Mouse (Mus musculus) midbrain, embryonic 16.5 days (tissue): ENCODE data around the gene Dpagt1. TPM values are rescaled to one million over a fixed set of nuclear protein-coding genes. Genes with fewer than 3 reads are reported as not detected.
A peak's percentile ranks its signal among the peaks of the same experiment; 100 is the strongest.

Experiments
- ATAC-seq: fragments of 200-750 bp; cut with Nextera tagmentation; 2 replicates; pipeline ENCODE4 v1.8.0; 2017; ENCODE audit warnings: moderate TSS enrichment
- H3K27ac ChIP-seq: fragments of 300-500 bp; sonication (generic); 2 replicates; pipeline ENCODE4 v1.5.1; 2014; ENCODE audit warnings: mild to moderate bottlenecking, low read length, mixed read lengths
- H3K27me3 ChIP-seq: fragments of 300-500 bp; sonication (generic); 2 replicates; pipeline ENCODE4 v1.6.1; 2014; ENCODE audit warnings: low read depth, low read length, mixed read lengths; ENCODE audit not compliant: control insufficient read depth, insufficient read depth
- H3K36me3 ChIP-seq: fragments of 300-500 bp; sonication (generic); 2 replicates; pipeline ENCODE4 v1.6.1; 2014; ENCODE audit warnings: mild to moderate bottlenecking, low read length, moderate library complexity, mixed read lengths; ENCODE audit not compliant: control insufficient read depth, insufficient read depth
- H3K4me1 ChIP-seq: fragments of 300-500 bp; sonication (generic); 2 replicates; pipeline ENCODE4 v1.6.1; 2014; ENCODE audit warnings: mild to moderate bottlenecking, low read length, mixed read lengths; ENCODE audit not compliant: control insufficient read depth, insufficient read depth
- H3K4me2 ChIP-seq: fragments of 300-500 bp; sonication (generic); 2 replicates; pipeline ENCODE4 v1.6.1; 2014; ENCODE audit warnings: mild to moderate bottlenecking, low read length, mixed read lengths
- H3K4me3 ChIP-seq: fragments of 300-500 bp; sonication (generic); 2 replicates; pipeline ENCODE4 v1.5.1; 2014; ENCODE audit warnings: low read depth, mild to moderate bottlenecking, low read length, moderate library complexity, mixed read lengths
- H3K9ac ChIP-seq: fragments of 300-500 bp; sonication (generic); 2 replicates; pipeline ENCODE4 v1.6.1; 2014; ENCODE audit warnings: low read depth, low read length, mixed read lengths
- H3K9me3 ChIP-seq: fragments of 300-500 bp; sonication (generic); replicated peaks from 2 replicates; pipeline ENCODE4 v1.6.1; 2014; ENCODE audit warnings: mild to moderate bottlenecking, low read length, mixed read lengths; ENCODE audit not compliant: control insufficient read depth, poor library complexity, severe bottlenecking
- WGBS: fragments of 180-500 bp; shearing (Covaris S2); extraction: QIAGEN DNeasy Blood & Tissue Kit; methylation state at CpG from one replicate; pipeline ENCODE4 v1.1.7; 2014; 5-methylcytosine and 5-hydroxymethylcytosine counted together
- microRNA-seq: library from miRNA; unstranded; fragments of <30 nt; microRNA quantifications from one replicate; pipeline ENCODE4, GENCODE M21; 2017
- polyA plus RNA-seq: library from polyadenylated mRNA; unstranded; fragments of >200 nt; fragmentation: Nextera tagmentation; extraction: Ambion mirVana; gene quantifications from 2 replicates; pipeline ENCODE4 v1.2.1, GENCODE M21; 2015

The Dpagt1 gene
- polyA plus RNA-seq, 1 experiment from 2014 or later, result 39.6 TPM

- Histone ChIP-seq H3K4me2 (peak overlapping the region; percentile 71), H3K9me3 (no peaks in the 10 kb centered on the region), H3K4me1 (peaks cover 17% of the 10 kb centered on the region), H3K36me3 (peaks cover 7% of the 10 kb centered on the region; the same call in 1 of the 2 replicates), H3K27ac (no peak overlapping the region), H3K9ac (peak overlapping the region; percentile 96), H3K27me3 (no peaks in the 10 kb centered on the region), H3K4me3 (peak overlapping the region; percentile 96)
- no peak for ATAC-seq
- WGBS, result 93% methylated on average over 5 of the region's 5 CpGs
Observed at GRCm38 (mm10) chr9:44378153-44378730, 52.4 kb downstream of the Dpagt1 start.

GRCm38 (mm10) chr9:44379054-44379834, 53.4 kb downstream of the Dpagt1 start, which contains the start of gene Hyou1:
Gene Hyou1 (plus strand): TSS chr9:44379490.
- Histone ChIP-seq H3K27me3 (no peaks in the 10 kb centered on the region), H3K4me1 (peaks cover 17% of the 10 kb centered on the region), H3K36me3 (peaks cover 15% of the 10 kb centered on the region), H3K4me3 (peak within 1 kb of the TSS; percentile 96), H3K9ac (peak within 1 kb of the TSS; percentile 96), H3K4me2 (peak within 1 kb of the TSS; percentile 97), H3K9me3 (no peaks in the 10 kb centered on the region), H3K27ac (peak within 1 kb of the TSS; percentile 90)
- ATAC-seq, result peak; percentile 98
- under 1% methylated on average over 83 of the region's 83 CpGs for WGBS

GRCm38 (mm10) chr9:44379862-44380261, 54.0 kb downstream of the Dpagt1 start:
- Histone ChIP-seq H3K27me3 (no peaks in the 10 kb centered on the region), H3K4me1 (peaks cover 17% of the 10 kb centered on the region), H3K4me3 (peak overlapping the region; percentile 96), H3K4me2 (peak overlapping the region; percentile 97), H3K27ac (peak overlapping the region; percentile 90), H3K9ac (peak overlapping the region; percentile 96), H3K36me3 (peaks cover 21% of the 10 kb centered on the region), H3K9me3 (no peaks in the 10 kb centered on the region)
- peak; percentile 52 for ATAC-seq
- WGBS, result 12% methylated on average over 15 of the region's 15 CpGs

Small RNA genes within 50 kb of the gene (microRNA-seq; reads per million reads assigned to microRNA genes)
- not detected for gene Gm44335

Other genes with a start within 250 kb of the Dpagt1 start
- 0.15 and 0.16 TPM in 2 replicates for gene Mfrp, start 224.3 kb upstream of the Dpagt1 start, polyA plus RNA-seq
- 4.6 and 5.5 TPM in 2 replicates for gene C1qtnf5, start 218.8 kb upstream of the Dpagt1 start, polyA plus RNA-seq
- 0.10 and 0.15 TPM in 2 replicates for gene Gm49380, start 212.5 kb upstream of the Dpagt1 start, polyA plus RNA-seq
- 25.6 and 26.0 TPM in 2 replicates for gene Rnf26, start 212.5 kb upstream of the Dpagt1 start, polyA plus RNA-seq
- 9.6 and 10.5 TPM in 2 replicates for gene Mcam, start 191.6 kb upstream of the Dpagt1 start, polyA plus RNA-seq
- gene Cbl, start 92.0 kb upstream of the Dpagt1 start, polyA plus RNA-seq, result 21.7 and 26.5 TPM in 2 replicates
- gene Ccdc153, start 85.3 kb upstream of the Dpagt1 start, polyA plus RNA-seq, result 1.5 TPM in 1 of 2 replicates, not detected in the other
- gene Pdzd3, start 74.5 kb upstream of the Dpagt1 start, polyA plus RNA-seq, result 0.72 and 0.82 TPM in 2 replicates
- gene Nlrx1, start 57.4 kb upstream of the Dpagt1 start, polyA plus RNA-seq, result 5.1 and 6.1 TPM in 2 replicates
- gene Abcg4, start 37.4 kb upstream of the Dpagt1 start, polyA plus RNA-seq, result 29.7 and 33.9 TPM in 2 replicates
- gene Hinfp, start 20.3 kb upstream of the Dpagt1 start, polyA plus RNA-seq, result 28.7 and 30.0 TPM in 2 replicates
- gene C2cd2l, start 5.7 kb upstream of the Dpagt1 start, polyA plus RNA-seq, result 22.3 and 24.8 TPM in 2 replicates
- gene H2afx, start 8.7 kb downstream of the Dpagt1 start, polyA plus RNA-seq, result 112 and 124 TPM in 2 replicates
- gene Hmbs, start 18.2 kb downstream of the Dpagt1 start, polyA plus RNA-seq, result 54.7 and 56.2 TPM in 2 replicates
- 40.6 and 45.6 TPM in 2 replicates for gene Vps11, start 35.7 kb downstream of the Dpagt1 start, polyA plus RNA-seq
- 26.8 and 28.2 TPM in 2 replicates for gene Hyou1, start 53.5 kb downstream of the Dpagt1 start, polyA plus RNA-seq
- 43.1 and 46.6 TPM in 2 replicates for gene Slc37a4, start 70.8 kb downstream of the Dpagt1 start, polyA plus RNA-seq
- gene Rps25, start 81.1 kb downstream of the Dpagt1 start, polyA plus RNA-seq, result 826 and 926 TPM in 2 replicates
- 330 and 343 TPM in 2 replicates for gene Trappc4, start 81.6 kb downstream of the Dpagt1 start, polyA plus RNA-seq
- gene Ccdc84, start 92.5 kb downstream of the Dpagt1 start, polyA plus RNA-seq, result 35.7 and 39.2 TPM in 2 replicates
- gene Foxr1, start 115.1 kb downstream of the Dpagt1 start, polyA plus RNA-seq, result not detected in 2 replicates
- gene Upk2, start 129.0 kb downstream of the Dpagt1 start, polyA plus RNA-seq, result not detected in 2 replicates
- gene Bcl9l, start 156.8 kb downstream of the Dpagt1 start, polyA plus RNA-seq, result 10.7 and 10.8 TPM in 2 replicates
- 0.07 TPM in 1 of 2 replicates, not detected in the other for gene Cxcr5, start 235.9 kb downstream of the Dpagt1 start, polyA plus RNA-seq